Mouse (Mus musculus) lung, adult 2 months (tissue): Measurements from ENCODE around the gene Gm9922.

Experiments
- CTCF ChIP-seq: fragments of 200-500 bp; IDR thresholded peaks from 2 replicates; pipeline ENCODE4 v1.5.1; 2011; ENCODE audit warnings: mild to moderate bottlenecking, low read length, control low read depth; ENCODE audit not compliant: insufficient read depth
- POLR2A ChIP-seq: fragments of 200-500 bp; IDR thresholded peaks from 2 replicates; pipeline ENCODE4 v1.6.1; 2011; ENCODE audit warnings: low read depth, mild to moderate bottlenecking, control low read depth, low read length, borderline replicate concordance; ENCODE audit errors: extremely low read depth

- TF ChIP-seq POLR2A (no peak), CTCF (no peak)
Observed at GRCm38 (mm10) chr14:101778426-101778825, 48.8 kb upstream of the Gm9922 start.
